Mouse (Mus musculus): ENCODE results near the gene P2ry6. TPM values are rescaled to one million over a fixed set of nuclear protein-coding genes. Genes with fewer than 3 reads are reported as not detected.

The P2ry6 gene
- total and polyA plus RNA-seq, 2 experiments: 0.92 to 4.3 TPM

- H3K27ac ChIP-seq (replicated peaks; ENCODE audit: insufficient read depth, low read depth, low read length): no peak overlapping the region
- H3K79me2 ChIP-seq (ENCODE audit: control insufficient read depth, insufficient read depth, low read length): no peaks in the 10 kb centered on the region
- no peaks in the 10 kb centered on the region for H3K27me3 ChIP-seq (ENCODE audit: control insufficient read depth, insufficient read depth, low read length)
- H3K4me3 ChIP-seq (ENCODE audit: insufficient read depth, low read depth, low read length): no peak overlapping the region
- no peaks in the 10 kb centered on the region for H3K4me1 ChIP-seq (ENCODE audit: control insufficient read depth, insufficient read depth, low read length)
- no peaks in the 10 kb centered on the region for H3K36me3 ChIP-seq (ENCODE audit: control insufficient read depth, insufficient read depth, low read length)
- no peak for DNase-seq (ENCODE audit: extremely low read depth, low read depth, low spot score)
- no peak for TF ChIP-seq CTCF (IDR thresholded peaks at IDR 0.05; ENCODE audit: low read depth, low read length)
- TF ChIP-seq POLR2A (IDR thresholded peaks at IDR 0.05; ENCODE audit: extremely low read depth, insufficient read depth, low read length): no peak
- WGBS: 54% methylated on average over 2 of the region's 2 CpGs
- H3K9ac ChIP-seq (ENCODE audit: low read depth, low read length): no peak overlapping the region
Observed at GRCm38 (mm10) chr7:100911246-100911770, 63.1 kb downstream of the P2ry6 start.

- no peak for TF ChIP-seq CTCF (IDR thresholded peaks at IDR 0.05; ENCODE audit: low read depth, low read length)
- no peak for TF ChIP-seq POLR2A (IDR thresholded peaks at IDR 0.05; ENCODE audit: extremely low read depth, insufficient read depth, low read length)
- H3K36me3 ChIP-seq (ENCODE audit: control insufficient read depth, insufficient read depth, low read length): no peaks in the 10 kb centered on the region
- WGBS: 73% methylated on average over 8 of the region's 8 CpGs
- no peaks in the 10 kb centered on the region for H3K4me1 ChIP-seq (ENCODE audit: control insufficient read depth, insufficient read depth, low read length)
- no peak for DNase-seq (ENCODE audit: extremely low read depth, low read depth, low spot score)
- H3K27ac ChIP-seq (replicated peaks; ENCODE audit: insufficient read depth, low read depth, low read length): peak overlapping the region; percentile 41
- no peak overlapping the region for H3K4me3 ChIP-seq (ENCODE audit: insufficient read depth, low read depth, low read length)
- no peaks in the 10 kb centered on the region for H3K79me2 ChIP-seq (ENCODE audit: control insufficient read depth, insufficient read depth, low read length)
- no peak overlapping the region for H3K9ac ChIP-seq (ENCODE audit: low read depth, low read length)
- no peaks in the 10 kb centered on the region for H3K27me3 ChIP-seq (ENCODE audit: control insufficient read depth, insufficient read depth, low read length)
Observed at GRCm38 (mm10) chr7:100908567-100908966, 65.9 kb downstream of the P2ry6 start.

- H3K79me2 ChIP-seq (ENCODE audit: control insufficient read depth, insufficient read depth, low read length): no peaks in the 10 kb centered on the region
- peak overlapping the region; percentile 41; the same call in 1 of the 2 replicates for H3K27ac ChIP-seq (replicated peaks; ENCODE audit: insufficient read depth, low read depth, low read length)
- H3K9ac ChIP-seq (ENCODE audit: low read depth, low read length): no peak overlapping the region
- no peaks in the 10 kb centered on the region for H3K4me1 ChIP-seq (ENCODE audit: control insufficient read depth, insufficient read depth, low read length)
- H3K27me3 ChIP-seq (ENCODE audit: control insufficient read depth, insufficient read depth, low read length): no peaks in the 10 kb centered on the region
- H3K36me3 ChIP-seq (ENCODE audit: control insufficient read depth, insufficient read depth, low read length): no peaks in the 10 kb centered on the region
- 84% methylated on average over 8 of the region's 8 CpGs for WGBS
- no peak for TF ChIP-seq POLR2A (IDR thresholded peaks at IDR 0.05; ENCODE audit: extremely low read depth, insufficient read depth, low read length)
- TF ChIP-seq CTCF (IDR thresholded peaks at IDR 0.05; ENCODE audit: low read depth, low read length): no peak
- DNase-seq (ENCODE audit: extremely low read depth, low read depth, low spot score): peak; percentile 19
- no peak overlapping the region for H3K4me3 ChIP-seq (ENCODE audit: insufficient read depth, low read depth, low read length)
Observed at GRCm38 (mm10) chr7:100908061-100908460, 66.4 kb downstream of the P2ry6 start.

- no peaks in the 10 kb centered on the region for H3K4me1 ChIP-seq (ENCODE audit: control insufficient read depth, insufficient read depth, low read length)
- WGBS: 0% methylated on average over 1 of the region's 1 CpGs
- H3K9ac ChIP-seq (ENCODE audit: low read depth, low read length): no peak overlapping the region
- H3K27me3 ChIP-seq (ENCODE audit: control insufficient read depth, insufficient read depth, low read length): no peaks in the 10 kb centered on the region
- H3K27ac ChIP-seq (replicated peaks; ENCODE audit: insufficient read depth, low read depth, low read length): no peak overlapping the region
- DNase-seq (ENCODE audit: extremely low read depth, low read depth, low spot score): peak; percentile 30
- TF ChIP-seq POLR2A (IDR thresholded peaks at IDR 0.05; ENCODE audit: extremely low read depth, insufficient read depth, low read length): no peak
- TF ChIP-seq CTCF (IDR thresholded peaks at IDR 0.05; ENCODE audit: low read depth, low read length): peak; percentile 97
- H3K79me2 ChIP-seq (ENCODE audit: control insufficient read depth, insufficient read depth, low read length): no peaks in the 10 kb centered on the region
- H3K4me3 ChIP-seq (ENCODE audit: insufficient read depth, low read depth, low read length): no peak overlapping the region
- H3K36me3 ChIP-seq (ENCODE audit: control insufficient read depth, insufficient read depth, low read length): no peaks in the 10 kb centered on the region
Observed at GRCm38 (mm10) chr7:100907231-100907630, 67.2 kb downstream of the P2ry6 start.

- H3K4me3 ChIP-seq (ENCODE audit: insufficient read depth, low read depth, low read length): no peak overlapping the region
- H3K36me3 ChIP-seq (ENCODE audit: control insufficient read depth, insufficient read depth, low read length): no peaks in the 10 kb centered on the region
- no peak for DNase-seq (ENCODE audit: extremely low read depth, low read depth, low spot score)
- 87% methylated on average over 10 of the region's 10 CpGs for WGBS
- no peaks in the 10 kb centered on the region for H3K27me3 ChIP-seq (ENCODE audit: control insufficient read depth, insufficient read depth, low read length)
- no peak overlapping the region for H3K9ac ChIP-seq (ENCODE audit: low read depth, low read length)
- TF ChIP-seq POLR2A (IDR thresholded peaks at IDR 0.05; ENCODE audit: extremely low read depth, insufficient read depth, low read length): no peak
- TF ChIP-seq CTCF (IDR thresholded peaks at IDR 0.05; ENCODE audit: low read depth, low read length): no peak
- no peak overlapping the region for H3K27ac ChIP-seq (replicated peaks; ENCODE audit: insufficient read depth, low read depth, low read length)
- H3K79me2 ChIP-seq (ENCODE audit: control insufficient read depth, insufficient read depth, low read length): no peaks in the 10 kb centered on the region
- no peaks in the 10 kb centered on the region for H3K4me1 ChIP-seq (ENCODE audit: control insufficient read depth, insufficient read depth, low read length)
Observed at GRCm38 (mm10) chr7:100906029-100906789, 68.2 kb downstream of the P2ry6 start.

DNA sequence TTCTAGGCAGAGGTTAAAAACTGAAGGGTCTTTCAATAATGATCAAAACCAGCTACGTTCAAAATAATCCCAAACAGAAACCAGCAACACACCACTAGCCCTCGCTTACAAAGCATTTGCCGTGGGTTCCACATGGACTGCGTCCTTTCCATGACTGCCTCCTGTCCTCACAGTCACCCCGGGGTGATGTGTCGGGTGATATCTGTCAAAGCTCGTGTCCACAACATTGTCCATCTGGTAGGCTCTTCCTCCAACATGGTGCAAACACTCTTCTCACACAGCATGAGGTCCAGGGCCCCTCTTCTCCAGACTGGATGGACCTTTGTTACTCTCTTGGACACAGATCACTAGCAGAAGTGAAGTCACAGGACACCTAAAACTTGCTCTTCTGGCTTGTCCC is 69.4 kb downstream of the P2ry6 start:
- Histone ChIP-seq H3K79me2 (ENCODE audit: control insufficient read depth, insufficient read depth, low read length) (no peaks in the 10 kb centered on the region), H3K36me3 (ENCODE audit: control insufficient read depth, insufficient read depth, low read length) (no peaks in the 10 kb centered on the region), H3K9ac (ENCODE audit: low read depth, low read length) (no peak overlapping the region), H3K4me1 (ENCODE audit: control insufficient read depth, insufficient read depth, low read length) (no peaks in the 10 kb centered on the region), H3K4me3 (ENCODE audit: insufficient read depth, low read depth, low read length) (no peak overlapping the region), H3K27me3 (ENCODE audit: control insufficient read depth, insufficient read depth, low read length) (no peaks in the 10 kb centered on the region), H3K27ac (replicated peaks; ENCODE audit: insufficient read depth, low read depth, low read length) (no peak overlapping the region)
- no peak for TF ChIP-seq POLR2A (IDR thresholded peaks at IDR 0.05; ENCODE audit: extremely low read depth, insufficient read depth, low read length)
- WGBS: 80% methylated on average over 7 of the region's 7 CpGs
- no peak for DNase-seq (ENCODE audit: extremely low read depth, low read depth, low spot score)
